Mouse (Mus musculus) forebrain, embryonic 12.5 days (tissue): ENCODE results near the gene Enpp1. TPM values are rescaled to one million over a fixed set of nuclear protein-coding genes. Genes with fewer than 3 reads are reported as not detected.

Source experiments
- ATAC-seq: fragments of 200-750 bp; cut with Nextera tagmentation; 2 replicates; pipeline ENCODE4 v1.8.0; 2017; ENCODE audit warnings: moderate TSS enrichment; ENCODE audit not compliant: low FRiP score
- H3K27ac ChIP-seq: fragments of 300-500 bp; sonication (generic); 2 replicates; pipeline ENCODE4 v1.5.1; 2016; ENCODE audit warnings: mild to moderate bottlenecking
- H3K27me3 ChIP-seq: fragments of 300-500 bp; sonication (generic); 2 replicates; pipeline ENCODE4 v1.6.1; 2016; ENCODE audit warnings: mild to moderate bottlenecking
- H3K36me3 ChIP-seq: fragments of 300-500 bp; sonication (generic); replicated peaks from 2 replicates; pipeline ENCODE4 v1.6.1; 2016; ENCODE audit warnings: mild to moderate bottlenecking
- H3K4me1 ChIP-seq: fragments of 300-500 bp; sonication (generic); 2 replicates; pipeline ENCODE4 v1.6.1; 2016
- H3K4me2 ChIP-seq: fragments of 300-500 bp; sonication (generic); 2 replicates; pipeline ENCODE4 v1.6.1; 2016; ENCODE audit warnings: mild to moderate bottlenecking, moderate library complexity
- H3K4me3 ChIP-seq: fragments of 300-500 bp; sonication (generic); replicated peaks from 2 replicates; pipeline ENCODE4 v1.5.1; 2016; ENCODE audit warnings: mild to moderate bottlenecking
- H3K9ac ChIP-seq: fragments of 300-500 bp; sonication (generic); 2 replicates; pipeline ENCODE4 v1.6.1; 2016; ENCODE audit warnings: mild to moderate bottlenecking
- H3K9me3 ChIP-seq: fragments of 300-500 bp; sonication (generic); 2 replicates; pipeline ENCODE4 v1.6.1; 2016
- whole genome bisulfite sequencing: fragments of 180-500 bp; shearing (Covaris S2); methylation state at CpG from one replicate; pipeline ENCODE4 v1.1.7; 2016; 5-methylcytosine and 5-hydroxymethylcytosine counted together
- polyA plus RNA-seq: library from polyadenylated mRNA; unstranded; fragments of >200 nt; fragmentation: Nextera tagmentation; extraction: Ambion mirVana; gene quantifications from 2 replicates; pipeline ENCODE4 v1.2.1, GENCODE M21; 2016

Gene Enpp1
- polyA plus RNA-seq, 1 experiment from 2014 or later: 1.3 TPM

- Histone ChIP-seq H3K27ac (no peak overlapping the region), H3K4me3 (no peak overlapping the region), H3K27me3 (no peaks in the 10 kb centered on the region), H3K4me2 (no peak overlapping the region), H3K9ac (no peak overlapping the region), H3K4me1 (no peaks in the 10 kb centered on the region), H3K9me3 (no peaks in the 10 kb centered on the region), H3K36me3 (no peaks in the 10 kb centered on the region)
- ATAC-seq: no peak
- WGBS: 77% methylated on average over 2 of the region's 2 CpGs
Observed at GRCm38 (mm10) chr10:24702698-24703097, 9.3 kb downstream of the Enpp1 start.

GRCm38 (mm10) chr10:24698131-24698775 is 13.7 kb downstream of the Enpp1 start:
- Histone ChIP-seq H3K27ac (no peak overlapping the region), H3K36me3 (no peaks in the 10 kb centered on the region), H3K4me2 (no peak overlapping the region), H3K4me1 (no peaks in the 10 kb centered on the region), H3K9me3 (no peaks in the 10 kb centered on the region), H3K9ac (no peak overlapping the region), H3K27me3 (no peaks in the 10 kb centered on the region), H3K4me3 (no peak overlapping the region)
- no peak for ATAC-seq
- 83% methylated on average over 6 of the region's 6 CpGs for WGBS

- ATAC-seq: no peak
- H3K27ac ChIP-seq: no peak overlapping the region
- H3K9me3 ChIP-seq: no peaks in the 10 kb centered on the region
- no peak overlapping the region for H3K4me3 ChIP-seq
- no peak overlapping the region for H3K4me2 ChIP-seq
- no peak overlapping the region for H3K9ac ChIP-seq
- no peaks in the 10 kb centered on the region for H3K27me3 ChIP-seq
- no peaks in the 10 kb centered on the region for H3K4me1 ChIP-seq
- 88% methylated on average over 3 of the region's 3 CpGs for WGBS
- no peaks in the 10 kb centered on the region for H3K36me3 ChIP-seq
Observed at GRCm38 (mm10) chr10:24696761-24697160, 15.2 kb downstream of the Enpp1 start.

GRCm38 (mm10) chr10:24695786-24696185 is 16.2 kb downstream of the Enpp1 start:
- no peak overlapping the region for H3K4me3 ChIP-seq
- no peaks in the 10 kb centered on the region for H3K36me3 ChIP-seq
- H3K4me1 ChIP-seq: no peaks in the 10 kb centered on the region
- H3K4me2 ChIP-seq: no peak overlapping the region
- ATAC-seq: no peak
- H3K27ac ChIP-seq: no peak overlapping the region
- 80% methylated on average over 5 of the region's 5 CpGs for WGBS
- H3K27me3 ChIP-seq: no peaks in the 10 kb centered on the region
- H3K9ac ChIP-seq: no peak overlapping the region
- H3K9me3 ChIP-seq: no peaks in the 10 kb centered on the region

GRCm38 (mm10) chr10:24682518-24683104 is 29.3 kb downstream of the Enpp1 start:
- Histone ChIP-seq H3K27me3 (no peaks in the 10 kb centered on the region), H3K4me1 (no peaks in the 10 kb centered on the region), H3K4me3 (no peak overlapping the region), H3K36me3 (no peaks in the 10 kb centered on the region), H3K4me2 (no peak overlapping the region), H3K9ac (no peak overlapping the region), H3K27ac (no peak overlapping the region), H3K9me3 (no peaks in the 10 kb centered on the region)
- ATAC-seq: no peak
- WGBS: 89% methylated on average over 7 of the region's 7 CpGs

GRCm38 (mm10) chr10:24677681-24678080 is 34.3 kb downstream of the Enpp1 start:
- no peak overlapping the region for H3K4me2 ChIP-seq
- ATAC-seq: no peak
- no peak overlapping the region for H3K4me3 ChIP-seq
- H3K9me3 ChIP-seq: no peaks in the 10 kb centered on the region
- H3K27me3 ChIP-seq: no peaks in the 10 kb centered on the region
- WGBS: 94% methylated on average over 18 of the region's 18 CpGs
- no peak overlapping the region for H3K27ac ChIP-seq
- no peaks in the 10 kb centered on the region for H3K4me1 ChIP-seq
- no peak overlapping the region for H3K9ac ChIP-seq
- H3K36me3 ChIP-seq: no peaks in the 10 kb centered on the region

- Histone ChIP-seq H3K27me3 (no peaks in the 10 kb centered on the region), H3K4me3 (no peak overlapping the region), H3K9ac (no peak overlapping the region), H3K27ac (no peak overlapping the region), H3K36me3 (no peaks in the 10 kb centered on the region), H3K9me3 (no peaks in the 10 kb centered on the region), H3K4me2 (no peak overlapping the region), H3K4me1 (no peaks in the 10 kb centered on the region)
- no peak for ATAC-seq
- 96% methylated on average over 6 of the region's 6 CpGs for WGBS
Observed at GRCm38 (mm10) chr10:24674261-24674660, 37.7 kb downstream of the Enpp1 start.

- H3K9me3 ChIP-seq: no peaks in the 10 kb centered on the region
- H3K4me3 ChIP-seq: no peak overlapping the region
- WGBS: 92% methylated on average over 2 of the region's 2 CpGs
- H3K36me3 ChIP-seq: no peaks in the 10 kb centered on the region
- H3K27me3 ChIP-seq: no peaks in the 10 kb centered on the region
- H3K4me2 ChIP-seq: no peak overlapping the region
- no peak overlapping the region for H3K9ac ChIP-seq
- H3K27ac ChIP-seq: no peak overlapping the region
- ATAC-seq: no peak
- H3K4me1 ChIP-seq: no peaks in the 10 kb centered on the region
Observed at GRCm38 (mm10) chr10:24672948-24673347, 39.0 kb downstream of the Enpp1 start.

- H3K27ac ChIP-seq: no peak overlapping the region
- H3K4me3 ChIP-seq: no peak overlapping the region
- 88% methylated on average over 6 of the region's 6 CpGs for WGBS
- H3K4me2 ChIP-seq: no peak overlapping the region
- no peaks in the 10 kb centered on the region for H3K36me3 ChIP-seq
- ATAC-seq: no peak
- H3K27me3 ChIP-seq: no peaks in the 10 kb centered on the region
- no peaks in the 10 kb centered on the region for H3K9me3 ChIP-seq
- H3K9ac ChIP-seq: no peak overlapping the region
- H3K4me1 ChIP-seq: no peaks in the 10 kb centered on the region
Observed at GRCm38 (mm10) chr10:24670548-24670947, 41.4 kb downstream of the Enpp1 start.

- Histone ChIP-seq H3K36me3 (no peaks in the 10 kb centered on the region), H3K27ac (no peak overlapping the region), H3K27me3 (no peaks in the 10 kb centered on the region), H3K9me3 (no peaks in the 10 kb centered on the region), H3K9ac (no peak overlapping the region), H3K4me2 (no peak overlapping the region), H3K4me3 (no peak overlapping the region), H3K4me1 (no peaks in the 10 kb centered on the region)
- WGBS: 95% methylated on average over 11 of the region's 11 CpGs
- ATAC-seq: no peak
Observed at GRCm38 (mm10) chr10:24650990-24651569, 60.9 kb downstream of the Enpp1 start.

GRCm38 (mm10) chr10:24647996-24648738 is 63.8 kb downstream of the Enpp1 start:
- WGBS: 88% methylated on average over 6 of the region's 6 CpGs
- no peaks in the 10 kb centered on the region for H3K9me3 ChIP-seq

GRCm38 (mm10) chr10:24645169-24645568 is 66.8 kb downstream of the Enpp1 start:
- no peak overlapping the region for H3K4me2 ChIP-seq
- no peak for ATAC-seq
- H3K4me3 ChIP-seq: no peak overlapping the region

More at GRCm38 (mm10) chr10:24647996-24648738, 63.8 kb downstream of the Enpp1 start:
- Histone ChIP-seq H3K27me3 (no peaks in the 10 kb centered on the region), H3K4me1 (no peaks in the 10 kb centered on the region), H3K36me3 (no peaks in the 10 kb centered on the region), H3K27ac (no peak overlapping the region), H3K4me2 (no peak overlapping the region), H3K4me3 (no peak overlapping the region), H3K9ac (no peak overlapping the region)
- no peak for ATAC-seq

More at GRCm38 (mm10) chr10:24645169-24645568, 66.8 kb downstream of the Enpp1 start:
- H3K27ac ChIP-seq: no peak overlapping the region
- no peak overlapping the region for H3K9ac ChIP-seq
- H3K36me3 ChIP-seq: no peaks in the 10 kb centered on the region
- H3K9me3 ChIP-seq: no peaks in the 10 kb centered on the region
- no peaks in the 10 kb centered on the region for H3K4me1 ChIP-seq
- WGBS: 93% methylated on average over 8 of the region's 8 CpGs
- H3K27me3 ChIP-seq: no peaks in the 10 kb centered on the region
